Mouse (Mus musculus): ENCODE results near the gene Klf12. TPM values are rescaled to one million over a fixed set of nuclear protein-coding genes. Genes with fewer than 3 reads are reported as not detected.
A peak's percentile ranks its signal among the peaks of the same experiment; 100 is the strongest.

Klf12 gene
- total and polyA plus RNA-seq, 2 experiments = 20.7 to 29.2 TPM

DNA sequence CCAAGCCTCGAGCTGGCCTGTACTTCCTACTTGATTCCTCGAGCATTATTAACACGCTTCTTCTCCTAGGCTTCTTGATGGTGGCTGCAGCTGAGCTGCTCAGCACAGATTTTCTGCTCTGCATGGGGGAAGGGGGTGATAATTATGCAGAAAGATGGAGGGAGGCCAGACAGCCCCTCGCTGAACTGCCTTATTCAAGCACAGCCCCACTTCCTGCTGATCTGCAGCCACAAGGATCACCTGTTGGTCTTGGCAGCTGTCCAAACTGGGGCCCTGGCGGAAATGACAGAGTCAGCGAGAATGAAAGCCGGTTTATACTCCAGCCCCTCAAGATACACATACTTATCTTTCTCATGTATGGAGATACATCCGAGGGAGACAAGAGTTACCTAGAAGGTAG, 341.3 kb downstream of the Klf12 start:
- no peak for TF ChIP-seq POLR2A (IDR thresholded peaks at IDR 0.05; ENCODE audit: extremely low read depth, insufficient read depth, low read length)
- no peak for TF ChIP-seq CTCF (IDR thresholded peaks at IDR 0.05; ENCODE audit: low read depth, low read length)
- Histone ChIP-seq H3K79me2 (ENCODE audit: control insufficient read depth, insufficient read depth, low read length) (no peaks in the 10 kb centered on the region; the same call in 1 of the 2 replicates), H3K27me3 (ENCODE audit: control insufficient read depth, insufficient read depth, low read length) (no peaks in the 10 kb centered on the region), H3K9ac (ENCODE audit: low read depth, low read length) (no peak overlapping the region), H3K27ac (replicated peaks; ENCODE audit: insufficient read depth, low read depth, low read length) (no peak overlapping the region), H3K36me3 (ENCODE audit: control insufficient read depth, insufficient read depth, low read length) (no peaks in the 10 kb centered on the region; the same call in 1 of the 2 replicates), H3K4me3 (ENCODE audit: insufficient read depth, low read depth, low read length) (no peak overlapping the region), H3K4me1 (ENCODE audit: control insufficient read depth, insufficient read depth, low read length) (no peaks in the 10 kb centered on the region)
- WGBS = 53% methylated on average over 8 of the region's 8 CpGs
- no peak for DNase-seq (ENCODE audit: extremely low read depth, low read depth, low spot score)

GRCm38 (mm10) chr14:99933456-99933855, 351.0 kb downstream of the Klf12 start:
- Histone ChIP-seq H3K79me2 (ENCODE audit: control insufficient read depth, insufficient read depth, low read length) (no peaks in the 10 kb centered on the region), H3K4me1 (ENCODE audit: control insufficient read depth, insufficient read depth, low read length) (no peaks in the 10 kb centered on the region), H3K9ac (ENCODE audit: low read depth, low read length) (no peak overlapping the region), H3K36me3 (ENCODE audit: control insufficient read depth, insufficient read depth, low read length) (no peaks in the 10 kb centered on the region; the same call in 1 of the 2 replicates), H3K4me3 (ENCODE audit: insufficient read depth, low read depth, low read length) (no peak overlapping the region), H3K27me3 (ENCODE audit: control insufficient read depth, insufficient read depth, low read length) (no peaks in the 10 kb centered on the region), H3K27ac (replicated peaks; ENCODE audit: insufficient read depth, low read depth, low read length) (no peak overlapping the region)
- WGBS = 91% methylated on average over 5 of the region's 5 CpGs
- no peak for DNase-seq (ENCODE audit: extremely low read depth, low read depth, low spot score)
- no peak for TF ChIP-seq POLR2A (IDR thresholded peaks at IDR 0.05; ENCODE audit: extremely low read depth, insufficient read depth, low read length)

- H3K27ac ChIP-seq (replicated peaks; ENCODE audit: insufficient read depth, low read depth, low read length) = no peak overlapping the region
- H3K4me3 ChIP-seq (ENCODE audit: insufficient read depth, low read depth, low read length) = no peak overlapping the region
- H3K79me2 ChIP-seq (ENCODE audit: control insufficient read depth, insufficient read depth, low read length) = no peaks in the 10 kb centered on the region
- peak; percentile 41 for DNase-seq (ENCODE audit: extremely low read depth, low read depth, low spot score)
- no peaks in the 10 kb centered on the region for H3K4me1 ChIP-seq (ENCODE audit: control insufficient read depth, insufficient read depth, low read length)
- H3K27me3 ChIP-seq (ENCODE audit: control insufficient read depth, insufficient read depth, low read length) = no peaks in the 10 kb centered on the region
- no peak overlapping the region for H3K9ac ChIP-seq (ENCODE audit: low read depth, low read length)
- 15% methylated on average over 4 of the region's 4 CpGs for WGBS
- H3K36me3 ChIP-seq (ENCODE audit: control insufficient read depth, insufficient read depth, low read length) = no peaks in the 10 kb centered on the region; the same call in none of the 2 replicates
- TF ChIP-seq POLR2A (IDR thresholded peaks at IDR 0.05; ENCODE audit: extremely low read depth, insufficient read depth, low read length) (no peak), CTCF (IDR thresholded peaks at IDR 0.05; ENCODE audit: low read depth, low read length) (peak; percentile 52)
Observed at GRCm38 (mm10) chr14:99931879-99932278, 352.6 kb downstream of the Klf12 start.

DNA sequence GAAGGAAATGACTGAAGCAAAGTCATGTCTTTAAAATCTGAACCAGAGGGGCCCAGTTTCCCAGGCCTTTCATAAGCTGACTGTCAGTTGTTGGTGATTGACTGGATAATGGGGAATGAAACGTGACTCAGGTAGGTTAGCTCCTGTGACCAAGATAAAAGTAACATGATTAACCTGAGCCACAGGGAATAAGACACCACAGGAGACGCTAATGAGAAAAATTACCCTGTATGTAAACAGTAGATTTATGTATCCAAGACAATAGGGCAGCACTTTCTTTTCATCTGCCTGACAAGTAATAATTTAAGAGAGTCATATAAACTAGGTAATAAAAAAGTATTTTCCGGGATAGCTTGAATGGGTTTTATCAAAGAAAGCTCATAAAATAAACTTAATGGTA, 372.6 kb downstream of the Klf12 start:
- DNase-seq (ENCODE audit: extremely low read depth, low read depth, low spot score) = no peak
- no peak overlapping the region for H3K9ac ChIP-seq (ENCODE audit: low read depth, low read length)
- no peak overlapping the region for H3K27ac ChIP-seq (replicated peaks; ENCODE audit: insufficient read depth, low read depth, low read length)
- H3K79me2 ChIP-seq (ENCODE audit: control insufficient read depth, insufficient read depth, low read length) = no peaks in the 10 kb centered on the region
- TF ChIP-seq CTCF (IDR thresholded peaks at IDR 0.05; ENCODE audit: low read depth, low read length) (no peak), POLR2A (IDR thresholded peaks at IDR 0.05; ENCODE audit: extremely low read depth, insufficient read depth, low read length) (no peak)
- no peaks in the 10 kb centered on the region for H3K36me3 ChIP-seq (ENCODE audit: control insufficient read depth, insufficient read depth, low read length)
- WGBS = 95% methylated on average over 3 of the region's 3 CpGs
- H3K4me3 ChIP-seq (ENCODE audit: insufficient read depth, low read depth, low read length) = no peak overlapping the region
- no peaks in the 10 kb centered on the region for H3K4me1 ChIP-seq (ENCODE audit: control insufficient read depth, insufficient read depth, low read length)
- no peaks in the 10 kb centered on the region for H3K27me3 ChIP-seq (ENCODE audit: control insufficient read depth, insufficient read depth, low read length)

GRCm38 (mm10) chr14:99910876-99911275, 373.6 kb downstream of the Klf12 start:
- Histone ChIP-seq H3K9ac (ENCODE audit: low read depth, low read length) (no peak overlapping the region), H3K4me1 (ENCODE audit: control insufficient read depth, insufficient read depth, low read length) (no peaks in the 10 kb centered on the region), H3K79me2 (ENCODE audit: control insufficient read depth, insufficient read depth, low read length) (no peaks in the 10 kb centered on the region), H3K36me3 (ENCODE audit: control insufficient read depth, insufficient read depth, low read length) (no peaks in the 10 kb centered on the region), H3K4me3 (ENCODE audit: insufficient read depth, low read depth, low read length) (no peak overlapping the region), H3K27ac (replicated peaks; ENCODE audit: insufficient read depth, low read depth, low read length) (no peak overlapping the region), H3K27me3 (ENCODE audit: control insufficient read depth, insufficient read depth, low read length) (no peaks in the 10 kb centered on the region)
- 80% methylated on average over 4 of the region's 5 CpGs for WGBS
- TF ChIP-seq CTCF (IDR thresholded peaks at IDR 0.05; ENCODE audit: low read depth, low read length) (no peak), POLR2A (IDR thresholded peaks at IDR 0.05; ENCODE audit: extremely low read depth, insufficient read depth, low read length) (no peak)
- no peak for DNase-seq (ENCODE audit: extremely low read depth, low read depth, low spot score)

DNA sequence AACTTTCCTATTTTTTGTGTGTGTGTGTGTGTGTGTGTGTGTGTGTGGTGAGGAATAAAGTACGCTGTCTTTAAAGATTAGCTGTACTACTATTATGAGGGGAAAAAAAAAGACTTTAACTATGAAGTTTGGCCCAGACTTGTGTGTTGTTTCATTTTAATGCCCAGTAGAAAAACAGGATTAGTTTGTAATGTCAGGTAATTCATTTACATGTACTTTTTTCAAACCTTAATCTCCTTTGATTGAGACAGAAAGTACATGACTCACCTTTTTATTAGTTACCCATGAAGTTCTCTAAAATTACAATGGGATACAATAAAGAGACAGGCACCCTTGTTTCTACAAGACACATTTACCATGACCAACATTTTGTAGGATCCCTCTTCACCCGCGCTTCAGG, 383.6 kb downstream of the Klf12 start:
- TF ChIP-seq POLR2A (IDR thresholded peaks at IDR 0.05; ENCODE audit: extremely low read depth, insufficient read depth, low read length) (no peak), CTCF (IDR thresholded peaks at IDR 0.05; ENCODE audit: low read depth, low read length) (no peak)
- H3K27ac ChIP-seq (replicated peaks; ENCODE audit: insufficient read depth, low read depth, low read length) = no peak overlapping the region

More for the DNA sequence above, 383.6 kb downstream of the Klf12 start:
- no peaks in the 10 kb centered on the region for H3K27me3 ChIP-seq (ENCODE audit: control insufficient read depth, insufficient read depth, low read length)
- WGBS = 96% methylated on average over 3 of the region's 3 CpGs
- no peak overlapping the region for H3K4me3 ChIP-seq (ENCODE audit: insufficient read depth, low read depth, low read length)
- no peak overlapping the region for H3K9ac ChIP-seq (ENCODE audit: low read depth, low read length)
- H3K36me3 ChIP-seq (ENCODE audit: control insufficient read depth, insufficient read depth, low read length) = peaks cover 18% of the 10 kb centered on the region
- H3K79me2 ChIP-seq (ENCODE audit: control insufficient read depth, insufficient read depth, low read length) = no peaks in the 10 kb centered on the region
- H3K4me1 ChIP-seq (ENCODE audit: control insufficient read depth, insufficient read depth, low read length) = no peaks in the 10 kb centered on the region
- DNase-seq (ENCODE audit: extremely low read depth, low read depth, low spot score) = no peak
